Mouse (Mus musculus) layer of hippocampus, adult 2 months (tissue): ENCODE measurements at regions not wholly inside any gene's neighbourhood (a gene's known extent, or its start where the extent isn't known, plus 50 kb on each side); places are given as distances from the start of the nearest gene placed in this dataset.
A peak's percentile ranks its signal among the peaks of the same experiment; 100 is the strongest.

Source experiments
- DNase-seq, 2 experiments: peaks; one replicate each; pipeline ENCODE4 v3.0.0; 2022; ENCODE audit warnings: low spot score in 2 of 2
- H3K27ac ChIP-seq: fragments of 200-600 bp; 2 replicates; pipeline ENCODE4 v1.8.1; 2022
- H3K4me3 ChIP-seq: fragments of 200-600 bp; 2 replicates; pipeline ENCODE4 v1.8.1; 2022; ENCODE audit warnings: mild to moderate bottlenecking
- CTCF ChIP-seq: fragments of 200-600 bp; conservative IDR thresholded peaks from 2 replicates; pipeline ENCODE4 v1.8.1; 2022; ENCODE audit warnings: antibody characterized with exemption, mild to moderate bottlenecking, moderate library complexity

DNA sequence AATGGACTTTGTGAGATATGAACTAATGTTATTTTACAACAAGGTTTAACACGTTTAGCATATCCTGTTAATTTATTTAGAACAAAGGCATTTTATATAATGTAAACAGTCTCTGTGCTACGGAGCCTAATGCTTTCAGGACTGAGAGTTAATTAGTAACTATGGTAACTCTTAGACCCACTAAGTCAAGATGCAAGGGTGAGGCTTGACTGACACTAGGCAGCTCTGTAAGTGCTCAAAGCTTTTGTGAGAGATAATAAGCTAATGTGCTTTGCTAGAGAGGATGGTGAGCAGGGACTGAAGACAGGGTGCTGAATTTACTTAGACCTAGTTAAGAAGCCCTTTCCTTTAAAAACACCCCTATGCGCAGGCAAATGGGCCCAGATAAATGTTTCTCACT, 253.8 kb upstream of the Nrsn1 start:
- no peak for DNase-seq
- no peak for TF ChIP-seq CTCF
- Histone ChIP-seq H3K4me3 (no peak overlapping the region), H3K27ac (no peak overlapping the region)

DNA sequence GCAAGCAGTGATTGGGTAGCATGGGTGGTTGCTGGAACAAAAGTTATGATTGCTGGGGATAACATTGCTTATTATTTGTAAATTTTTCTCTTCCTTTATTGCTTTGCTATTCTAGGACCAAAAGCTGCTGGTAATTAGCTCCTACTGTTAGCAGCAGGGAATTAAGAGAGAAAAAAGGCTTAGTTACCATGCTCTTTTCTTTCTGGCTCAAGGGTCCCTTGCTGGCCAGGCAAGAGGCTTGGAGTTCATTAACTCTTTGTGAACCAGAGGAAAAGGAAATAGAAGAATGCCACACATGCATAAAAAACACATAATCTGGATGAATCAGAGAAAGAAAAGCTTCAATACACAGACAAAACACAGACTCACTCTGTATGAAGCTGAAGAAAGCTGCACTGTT, 237.1 kb upstream of the Nrsn1 start:
- H3K27ac ChIP-seq = no peak overlapping the region
- no peak for TF ChIP-seq CTCF
- H3K4me3 ChIP-seq = no peak overlapping the region
- no peak for DNase-seq

DNA sequence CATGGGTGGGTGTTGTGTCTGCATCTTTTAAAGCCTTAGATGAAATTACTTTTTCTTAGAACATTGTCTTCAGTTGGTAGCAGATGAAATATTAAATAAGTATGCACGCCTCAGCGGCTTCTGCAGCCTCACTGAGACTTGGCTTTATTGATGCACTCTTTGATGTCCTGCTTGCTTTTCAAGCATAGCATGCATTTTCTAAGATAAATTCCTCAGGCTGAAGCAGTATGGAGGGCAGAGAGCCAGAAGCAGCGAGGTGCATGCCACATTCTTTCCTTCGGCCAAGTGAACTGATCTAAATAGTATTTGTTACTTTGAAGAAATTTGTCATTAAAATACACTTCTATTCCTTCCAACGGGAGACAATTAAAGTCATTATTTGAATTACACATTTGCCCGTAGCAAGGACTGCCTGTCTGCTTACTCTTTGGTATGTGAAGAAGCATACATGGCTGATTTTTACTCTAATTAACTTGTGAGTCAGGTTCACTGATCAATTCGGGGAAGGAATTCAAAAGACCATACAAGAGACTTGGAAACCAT, 224.3 kb upstream of the Nrsn1 start:
- no peak for DNase-seq
- Histone ChIP-seq H3K27ac (no peak overlapping the region), H3K4me3 (no peak overlapping the region)

DNA sequence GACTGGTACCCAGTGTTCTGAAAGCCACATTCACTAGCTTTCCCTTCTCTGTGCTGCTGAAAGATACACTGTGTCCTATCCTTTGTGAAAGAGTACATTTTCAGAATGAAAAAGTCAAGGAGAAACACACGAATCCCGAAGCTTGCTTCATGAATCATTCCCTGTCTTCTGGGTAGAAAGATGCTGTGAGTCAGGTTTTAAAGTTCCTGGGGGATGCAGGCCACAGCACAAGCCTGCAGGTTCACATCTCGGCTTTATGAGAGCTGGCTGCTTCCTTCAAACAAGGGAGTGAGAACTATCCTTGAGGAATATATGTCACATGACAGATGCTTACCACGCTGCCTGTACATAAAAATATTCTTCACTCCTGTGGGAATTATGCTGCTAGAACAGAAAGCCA, 219.7 kb upstream of the Nrsn1 start:
- Histone ChIP-seq H3K27ac (no peak overlapping the region), H3K4me3 (no peak overlapping the region)
- no peak for TF ChIP-seq CTCF
- DNase-seq = peak in 1 of 2 experiments; percentile 3

More for the DNA sequence above, 224.3 kb upstream of the Nrsn1 start:
- TF ChIP-seq CTCF = no peak

DNA sequence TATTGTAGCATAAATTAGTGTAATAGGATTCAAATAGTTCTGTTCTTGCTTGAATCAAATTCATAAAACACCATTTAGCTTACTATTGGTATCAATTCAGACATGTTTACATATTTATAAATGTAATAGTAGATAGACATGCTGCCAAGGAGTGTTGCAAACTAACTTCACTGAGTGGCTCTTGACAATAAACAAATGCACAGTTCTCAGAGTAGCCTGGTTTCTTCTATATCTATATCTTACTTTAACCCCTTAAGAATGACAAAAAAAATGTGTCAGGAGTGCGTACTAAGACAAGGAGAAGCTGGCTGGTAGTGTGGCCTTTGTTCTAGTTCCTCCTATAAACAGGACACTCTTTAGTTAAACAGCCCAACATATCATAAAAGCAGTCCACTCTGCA, 213.0 kb upstream of the Nrsn1 start:
- Histone ChIP-seq H3K27ac (no peak overlapping the region), H3K4me3 (no peak overlapping the region)
- TF ChIP-seq CTCF = no peak
- no peak for DNase-seq

DNA sequence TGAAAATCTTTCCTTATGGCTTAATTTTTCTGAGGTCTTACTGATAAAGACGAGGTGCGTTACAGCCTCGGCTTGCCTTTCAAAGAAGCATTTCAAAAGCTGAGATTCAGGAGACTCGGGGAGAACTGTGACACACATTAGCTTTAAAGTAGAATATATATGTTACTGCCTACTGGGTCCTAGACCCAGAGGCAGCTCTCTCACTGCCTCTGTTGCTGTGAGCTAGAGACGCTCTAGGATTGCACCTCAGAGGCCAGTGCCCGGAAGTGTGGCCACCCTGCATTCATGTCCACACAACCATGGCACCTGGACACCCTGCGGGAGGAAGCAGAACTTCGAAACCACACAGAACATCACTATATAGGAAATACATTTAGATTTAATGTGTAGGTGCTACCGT, 181.6 kb upstream of the Nrsn1 start:
- H3K4me3 ChIP-seq = no peak overlapping the region
- no peak for DNase-seq
- no peak for TF ChIP-seq CTCF
- H3K27ac ChIP-seq = no peak overlapping the region

DNA sequence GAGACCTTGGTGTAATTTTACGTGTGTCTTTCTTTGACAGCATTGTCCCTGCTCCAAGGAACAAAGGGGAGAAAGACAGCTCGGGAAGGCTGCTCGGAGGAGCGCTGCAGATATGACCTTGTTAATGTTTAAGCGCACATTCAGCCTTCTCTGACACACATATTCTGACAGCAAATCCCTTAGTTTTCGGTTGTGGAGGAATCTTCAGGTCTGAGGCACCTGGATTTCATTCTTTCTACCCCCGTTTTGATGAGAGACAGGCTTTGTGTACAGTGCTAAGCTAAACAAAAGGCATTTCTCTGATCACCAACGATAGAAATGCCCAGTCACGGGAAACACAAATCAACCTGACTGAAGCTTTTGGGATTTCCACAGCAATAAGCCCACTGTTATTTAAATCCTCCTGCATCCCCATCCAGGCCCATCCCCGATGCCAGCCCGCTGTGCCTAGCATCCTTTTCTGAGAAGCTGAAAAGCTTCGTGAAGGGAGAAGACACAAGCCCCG, 181.1 kb upstream of the Nrsn1 start:
- no peak for DNase-seq
- H3K4me3 ChIP-seq = no peak overlapping the region
- no peak for TF ChIP-seq CTCF
- no peak overlapping the region for H3K27ac ChIP-seq

DNA sequence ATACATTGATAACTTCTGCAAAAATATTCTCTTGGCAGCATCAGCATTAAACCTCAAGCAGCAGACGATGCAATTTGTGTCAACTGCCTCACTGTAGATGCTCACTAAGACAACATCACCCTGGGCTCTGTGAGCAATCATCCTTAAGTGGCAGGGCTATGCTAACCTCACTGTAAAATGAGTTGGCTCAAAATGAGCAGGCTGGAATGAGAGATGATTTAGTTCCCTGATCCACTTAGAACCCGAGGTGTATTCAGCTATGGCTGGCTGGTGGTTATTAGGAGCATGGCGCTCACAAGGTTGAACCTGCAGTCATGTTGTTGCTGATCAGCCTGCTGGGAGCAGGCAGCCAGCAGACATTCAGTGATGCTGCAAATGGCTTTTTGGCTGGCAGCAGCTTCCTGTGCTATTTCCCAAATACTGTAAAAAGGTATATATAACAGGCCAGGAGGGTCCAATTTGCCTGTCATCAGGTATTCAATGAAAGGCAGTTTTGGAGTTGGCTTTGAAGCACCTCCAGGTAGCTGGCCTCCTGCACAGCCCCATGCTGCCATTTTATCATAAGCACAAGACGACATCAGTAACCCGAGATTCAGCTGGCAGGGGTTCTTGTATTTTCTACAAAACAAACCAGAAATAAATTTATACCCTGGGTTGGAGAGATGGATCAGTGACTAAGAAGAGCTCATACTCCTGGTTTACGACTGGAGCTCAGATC, 159.6 kb upstream of the Nrsn1 start:
- Histone ChIP-seq H3K27ac (no peak overlapping the region), H3K4me3 (no peak overlapping the region)
- no peak for TF ChIP-seq CTCF
- DNase-seq = no peak

DNA sequence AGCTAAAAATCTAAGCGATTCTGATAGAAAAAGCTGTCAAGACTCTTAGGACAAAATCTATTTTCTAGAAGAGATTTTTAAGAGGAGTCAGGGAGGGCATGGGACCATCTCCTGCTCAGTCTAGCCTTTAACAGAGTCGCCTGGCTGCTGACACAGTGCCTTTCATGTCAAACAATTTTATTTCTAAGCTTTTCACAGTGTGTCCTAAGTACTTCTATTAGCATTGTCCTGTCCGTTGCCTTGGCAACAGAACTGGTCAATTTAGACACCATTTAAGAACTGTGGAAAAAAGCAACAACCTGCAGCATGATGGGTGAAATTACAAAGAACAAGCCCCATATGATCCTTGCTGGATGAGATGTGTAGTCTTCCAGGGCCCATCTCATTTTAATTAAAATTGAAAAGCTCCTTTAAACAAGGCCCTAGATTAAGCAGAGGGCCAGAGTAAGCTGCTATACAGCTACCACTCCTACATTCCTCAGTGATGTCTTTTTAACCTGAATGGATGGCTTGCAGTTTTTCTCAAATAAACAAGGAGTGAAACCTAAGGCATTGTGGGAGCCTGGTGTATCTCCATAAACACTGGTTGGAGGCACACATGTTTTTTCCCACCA, 133.0 kb upstream of the Nrsn1 start:
- no peak for TF ChIP-seq CTCF

DNA sequence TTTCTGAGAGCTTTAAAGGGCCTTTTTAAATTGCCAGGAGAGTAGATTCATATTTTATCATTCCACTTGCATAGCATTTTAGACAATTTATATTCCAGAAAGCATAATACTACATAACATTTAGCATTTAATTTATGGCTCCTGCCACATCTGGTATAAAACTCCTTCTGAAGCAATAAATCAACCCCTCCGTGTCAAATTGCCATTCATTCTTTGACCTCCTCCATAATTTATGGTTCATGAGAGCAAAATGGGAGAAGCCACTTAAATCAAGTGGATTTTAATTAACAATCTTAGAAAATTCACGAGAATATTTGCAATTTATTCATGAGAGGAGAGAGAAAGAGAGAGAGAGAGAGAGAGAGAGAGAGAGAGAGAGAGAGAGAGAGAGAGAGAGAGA, 132.4 kb upstream of the Nrsn1 start:
- Histone ChIP-seq H3K27ac (no peak overlapping the region), H3K4me3 (no peak overlapping the region)
- no peak for DNase-seq
- no peak for TF ChIP-seq CTCF

More for the DNA sequence above, 133.0 kb upstream of the Nrsn1 start:
- no peak for DNase-seq
- no peak overlapping the region for H3K27ac ChIP-seq
- no peak overlapping the region for H3K4me3 ChIP-seq

DNA sequence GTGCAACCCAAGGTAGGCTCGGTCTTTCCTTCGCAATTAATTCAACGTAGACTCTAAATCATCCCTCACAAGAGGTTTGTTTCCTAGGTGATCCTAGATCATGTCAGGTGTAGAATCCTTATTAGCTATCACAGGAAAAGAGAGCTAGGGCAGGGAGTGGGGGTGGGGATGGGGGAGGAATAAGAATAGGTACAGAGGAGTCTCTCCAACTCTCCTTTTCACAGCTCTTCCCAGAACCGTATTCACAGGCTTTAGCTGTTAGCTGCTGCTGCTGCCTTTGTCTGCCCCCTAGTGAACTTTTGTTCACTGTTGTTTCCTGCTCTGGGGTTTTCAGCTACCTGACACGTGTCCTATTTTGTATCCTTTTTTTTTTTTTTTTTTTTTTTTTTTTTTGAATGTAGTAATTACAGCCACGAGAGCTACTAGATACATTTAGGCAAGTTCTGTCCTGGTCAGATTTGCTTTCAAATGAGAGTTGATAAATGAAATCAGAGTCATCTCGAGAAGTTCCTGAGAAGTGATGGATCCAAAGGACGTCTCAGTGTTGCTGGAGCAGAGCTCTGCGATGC, 131.7 kb upstream of the Nrsn1 start:
- Histone ChIP-seq H3K4me3 (no peak overlapping the region), H3K27ac (no peak overlapping the region)
- peak; percentile 58 for TF ChIP-seq CTCF
- DNase-seq = no peak

DNA sequence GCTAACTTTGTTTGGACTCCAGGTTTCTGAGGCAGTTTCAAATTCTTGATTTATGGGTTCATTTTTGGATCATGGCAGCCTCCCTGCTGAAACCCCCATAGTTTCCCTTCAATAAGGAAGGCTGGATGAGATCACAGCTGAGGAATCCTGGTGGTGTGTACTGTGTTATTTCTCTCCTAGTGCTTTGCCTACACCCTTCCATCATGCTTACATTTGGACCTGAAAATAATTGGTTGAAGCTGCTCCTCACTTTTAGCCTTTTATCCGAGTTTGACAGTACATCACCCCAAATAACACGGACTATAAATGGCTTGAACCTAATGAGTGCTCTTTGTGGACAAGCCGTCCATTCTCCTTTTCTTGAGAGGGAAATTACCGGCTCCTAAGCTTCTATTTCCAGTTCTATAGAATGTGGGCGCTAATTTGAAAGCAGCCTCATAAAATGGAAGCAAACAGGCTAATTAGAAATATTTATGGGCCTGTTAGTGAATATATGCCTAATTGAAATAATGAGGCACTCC, 122.5 kb upstream of the Nrsn1 start:
- no peak for TF ChIP-seq CTCF
- no peak overlapping the region for H3K4me3 ChIP-seq
- DNase-seq = no peak
- H3K27ac ChIP-seq = no peak overlapping the region

DNA sequence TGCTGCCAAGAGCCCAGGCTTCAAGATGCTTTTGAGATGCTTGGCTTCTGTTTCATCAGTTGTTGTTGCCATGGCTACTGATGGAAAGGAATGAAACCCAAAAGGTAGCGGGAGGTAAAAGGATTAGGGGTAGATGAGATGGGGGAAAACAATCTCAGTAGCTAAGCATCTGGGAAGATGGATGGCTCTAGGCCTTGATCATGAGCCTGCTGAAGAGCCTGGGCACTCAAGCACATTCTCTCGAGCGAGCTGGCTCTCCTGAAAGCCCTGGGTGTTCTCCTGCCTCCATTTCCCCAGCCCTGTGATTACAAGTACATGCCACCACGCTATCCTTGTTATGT, 92.3 kb upstream of the Nrsn1 start:
- H3K27ac ChIP-seq = peak overlapping the region; percentile 84
- H3K4me3 ChIP-seq = peak overlapping the region; percentile 17; the same call in 1 of the 2 replicates
- no peak for TF ChIP-seq CTCF
- no peak for DNase-seq
